Mouse (Mus musculus) hindbrain, postnatal 0 days (tissue): Measurements from ENCODE around the gene Smad9. TPM values are rescaled to one million over a fixed set of nuclear protein-coding genes. Genes with fewer than 3 reads are reported as not detected.
A peak's percentile ranks its signal among the peaks of the same experiment; 100 is the strongest.

Source experiments
- ATAC-seq: fragments of 200-750 bp; cut with Nextera tagmentation; 2 replicates; pipeline ENCODE4 v1.8.0; 2017; ENCODE audit warnings: mild to moderate bottlenecking, moderate TSS enrichment, moderate library complexity
- DNase-seq: peaks from one replicate; pipeline ENCODE4 v3.0.0-alpha.2; 2015; ENCODE audit warnings: low spot score
- H3K27ac ChIP-seq: fragments of 300-500 bp; sonication (generic); 2 replicates; pipeline ENCODE4 v1.5.1; 2014; ENCODE audit warnings: mild to moderate bottlenecking
- H3K27me3 ChIP-seq: fragments of 300-500 bp; sonication (generic); 2 replicates; pipeline ENCODE4 v1.6.1; 2014; ENCODE audit warnings: low read length, mixed read lengths; ENCODE audit not compliant: insufficient read depth
- H3K36me3 ChIP-seq: fragments of 300-500 bp; sonication (generic); 2 replicates; pipeline ENCODE4 v1.6.1; 2014; ENCODE audit warnings: low read length, mixed read lengths; ENCODE audit not compliant: insufficient read depth
- H3K4me1 ChIP-seq: fragments of 300-500 bp; sonication (generic); 2 replicates; pipeline ENCODE4 v1.6.1; 2014; ENCODE audit warnings: antibody characterized with exemption, low read length, mixed read lengths; ENCODE audit not compliant: insufficient read depth
- H3K4me2 ChIP-seq: fragments of 300-500 bp; sonication (generic); 2 replicates; pipeline ENCODE4 v1.6.1; 2014; ENCODE audit warnings: low read depth, mild to moderate bottlenecking, low read length, moderate library complexity, mixed read lengths
- H3K4me3 ChIP-seq: fragments of 300-500 bp; sonication (generic); 2 replicates; pipeline ENCODE4 v1.5.1; 2014; ENCODE audit warnings: low read length
- H3K9ac ChIP-seq: fragments of 300-500 bp; sonication (generic); replicated peaks from 2 replicates; pipeline ENCODE4 v1.6.1; 2014; ENCODE audit warnings: mild to moderate bottlenecking, low read length, moderate library complexity, mixed read lengths
- H3K9me3 ChIP-seq: fragments of 300-500 bp; sonication (generic); 2 replicates; pipeline ENCODE4 v1.6.1; 2016; ENCODE audit warnings: low read length, mixed read lengths
- CTCF ChIP-seq: IDR thresholded peaks from 2 replicates; pipeline ENCODE4 v1.5.1; 2016; ENCODE audit warnings: antibody characterized with exemption, control low read depth, low read depth
- WGBS: fragments of 180-500 bp; shearing (Covaris S2); extraction: QIAGEN DNeasy Blood & Tissue Kit; methylation state at CpG from one replicate; pipeline ENCODE4 v1.1.7; 2014; 5-methylcytosine and 5-hydroxymethylcytosine counted together
- polyA plus RNA-seq: library from polyadenylated mRNA; unstranded; fragments of >200 nt; fragmentation: Nextera tagmentation; extraction: Ambion mirVana; gene quantifications from 2 replicates; pipeline ENCODE4 v1.2.1, GENCODE M21; 2015
- total RNA-seq: library from RNA; depleted of rRNA; stranded (reverse); fragments of >200 nt; gene quantifications from 2 replicates; pipeline ENCODE4 v1.2.3, GENCODE M21; 2014

Smad9 gene
- total and polyA plus RNA-seq, 2 experiments from 2014 or later = 1.1 to 6.7 TPM

GRCm38 (mm10) chr3:54807061-54807661 lies 51.8 kb downstream of the Smad9 start:
- Histone ChIP-seq H3K9me3 (no peaks in the 10 kb centered on the region), H3K4me2 (peak overlapping the region; percentile 97), H3K27me3 (no peaks in the 10 kb centered on the region), H3K4me1 (peaks cover 9% of the 10 kb centered on the region; the same call in 1 of the 2 replicates), H3K4me3 (peak overlapping the region; percentile 89), H3K27ac (peak overlapping the region; percentile 97), H3K36me3 (peaks cover 13% of the 10 kb centered on the region), H3K9ac (peak overlapping the region; percentile 92)
- DNase-seq (peak; percentile 3), ATAC-seq (peak; percentile 84)
- TF ChIP-seq CTCF = no peak
- WGBS = under 1% methylated on average over 56 of the region's 56 CpGs

GRCm38 (mm10) chr3:54807666-54808217 lies 52.4 kb downstream of the Smad9 start, which contains the start of gene Rfxap:
Rfxap (minus strand) TSS chr3:54807791.
- Histone ChIP-seq H3K9me3 (no peaks in the 10 kb centered on the region), H3K4me1 (peaks cover 9% of the 10 kb centered on the region; the same call in 1 of the 2 replicates), H3K27ac (peak within 1 kb of the TSS; percentile 97), H3K4me3 (peak within 1 kb of the TSS; percentile 89), H3K36me3 (peaks cover 12% of the 10 kb centered on the region), H3K27me3 (no peaks in the 10 kb centered on the region), H3K4me2 (peak within 1 kb of the TSS; percentile 97), H3K9ac (peak within 1 kb of the TSS; percentile 92)
- DNase-seq = peak; percentile 98
- under 1% methylated on average over 52 of the region's 52 CpGs for WGBS
- TF ChIP-seq CTCF = no peak
- ATAC-seq = peak; percentile 95

- 73% methylated on average over 5 of the region's 5 CpGs for WGBS
- Histone ChIP-seq H3K36me3 (peaks cover 4% of the 10 kb centered on the region; the same call in 1 of the 2 replicates), H3K27me3 (no peaks in the 10 kb centered on the region), H3K4me2 (no peak overlapping the region), H3K4me3 (no peak overlapping the region), H3K27ac (no peak overlapping the region), H3K9me3 (no peaks in the 10 kb centered on the region), H3K4me1 (peaks cover 9% of the 10 kb centered on the region; the same call in 1 of the 2 replicates), H3K9ac (no peak overlapping the region)
- no peak for TF ChIP-seq CTCF
- ATAC-seq (no peak), DNase-seq (no peak)
Observed at GRCm38 (mm10) chr3:54809111-54809510, 53.7 kb downstream of the Smad9 start.

GRCm38 (mm10) chr3:54811616-54812015 lies 56.2 kb downstream of the Smad9 start:
- no peaks in the 10 kb centered on the region for H3K9me3 ChIP-seq
- TF ChIP-seq CTCF = 0 out of 2 replicates have a peak, but pooled peaks have one; percentile 17
- no peaks in the 10 kb centered on the region for H3K27me3 ChIP-seq

GRCm38 (mm10) chr3:54813418-54813988 lies 58.1 kb downstream of the Smad9 start:
- no peaks in the 10 kb centered on the region for H3K27me3 ChIP-seq
- ATAC-seq (peak; percentile 52; the same call in 1 of the 2 replicates), DNase-seq (peak; percentile 54)
- TF ChIP-seq CTCF = peak; percentile 52
- H3K27ac ChIP-seq = no peak overlapping the region
- no peak overlapping the region for H3K9ac ChIP-seq
- WGBS = 45% methylated on average over 6 of the region's 6 CpGs
- H3K4me3 ChIP-seq = no peak overlapping the region
- H3K36me3 ChIP-seq = no peaks in the 10 kb centered on the region
- no peaks in the 10 kb centered on the region for H3K4me1 ChIP-seq
- no peak overlapping the region for H3K4me2 ChIP-seq
- H3K9me3 ChIP-seq = no peaks in the 10 kb centered on the region

More at GRCm38 (mm10) chr3:54811616-54812015, 56.2 kb downstream of the Smad9 start:
- peaks cover 2% of the 10 kb centered on the region; the same call in 1 of the 2 replicates for H3K4me1 ChIP-seq
- no peak overlapping the region for H3K4me2 ChIP-seq
- H3K4me3 ChIP-seq = no peak overlapping the region
- no peaks in the 10 kb centered on the region for H3K36me3 ChIP-seq
- no peak overlapping the region for H3K27ac ChIP-seq
- ATAC-seq = no peak
- no peak for DNase-seq
- WGBS = 50% methylated on average over 1 of the region's 1 CpGs
- no peak overlapping the region for H3K9ac ChIP-seq

- H3K9ac ChIP-seq = no peak overlapping the region
- no peak overlapping the region for H3K4me3 ChIP-seq
- no peak for ATAC-seq
- H3K4me1 ChIP-seq = no peaks in the 10 kb centered on the region
- H3K4me2 ChIP-seq = no peak overlapping the region
- no peak for DNase-seq
- no peak overlapping the region for H3K27ac ChIP-seq
- H3K9me3 ChIP-seq = no peaks in the 10 kb centered on the region
- H3K36me3 ChIP-seq = no peaks in the 10 kb centered on the region
- TF ChIP-seq CTCF = no peak
- H3K27me3 ChIP-seq = no peaks in the 10 kb centered on the region
- 72% methylated on average over 6 of the region's 6 CpGs for WGBS
Observed at GRCm38 (mm10) chr3:54814622-54815021, 59.2 kb downstream of the Smad9 start.
